Mouse (Mus musculus): ENCODE measurements around the gene Fbln2. TPM values are rescaled to one million over a fixed set of nuclear protein-coding genes. Genes with fewer than 3 reads are reported as not detected.

Gene Fbln2
- polyA plus RNA-seq, 1 experiment = 17.0 TPM

Other genes starting within 250 kb of the Fbln2 start
- 65.7 and 80.9 TPM in 2 replicates for gene Iqsec1, start 223.8 kb upstream of the Fbln2 start, polyA plus RNA-seq (2012; ENCODE audit: insufficient read depth, insufficient read length, missing spikeins)
- gene Nup210, start 95.6 kb upstream of the Fbln2 start, polyA plus RNA-seq (2012; ENCODE audit: insufficient read depth, insufficient read length, missing spikeins) = 0.96 and 1.4 TPM in 2 replicates
- 2.6 and 3.5 TPM in 2 replicates for gene Hdac11, start 55.8 kb upstream of the Fbln2 start, polyA plus RNA-seq (2012; ENCODE audit: insufficient read depth, insufficient read length, missing spikeins)
- gene Wnt7a, start 198.9 kb downstream of the Fbln2 start, polyA plus RNA-seq (2012; ENCODE audit: insufficient read depth, insufficient read length, missing spikeins) = not detected in 2 replicates